Mouse (Mus musculus) limb, embryonic 15.5 days (tissue): ENCODE measurements around the gene Rnf183. TPM values are rescaled to one million over a fixed set of nuclear protein-coding genes. Genes with fewer than 3 reads are reported as not detected.

Experiments
- ATAC-seq: fragments of 200-750 bp; cut with Nextera tagmentation; 2 replicates; pipeline ENCODE4 v1.8.0; 2017; ENCODE audit warnings: low read depth, moderate TSS enrichment; ENCODE audit not compliant: insufficient number of reproducible peaks, low FRiP score, low TSS enrichment
- H3K27ac ChIP-seq: fragments of 300-500 bp; sonication (generic); 2 replicates; pipeline ENCODE4 v1.5.1; 2015; ENCODE audit warnings: moderate library complexity, mild to moderate bottlenecking, inconsistent platforms
- H3K27me3 ChIP-seq: fragments of 300-500 bp; sonication (generic); 2 replicates; pipeline ENCODE4 v1.6.1; 2015; ENCODE audit warnings: inconsistent platforms
- H3K36me3 ChIP-seq: fragments of 300-500 bp; sonication (generic); 2 replicates; pipeline ENCODE4 v1.6.1; 2015; ENCODE audit warnings: inconsistent platforms
- H3K4me1 ChIP-seq: fragments of 300-500 bp; sonication (generic); 2 replicates; pipeline ENCODE4 v1.6.1; 2015; ENCODE audit warnings: inconsistent platforms
- H3K4me2 ChIP-seq: fragments of 300-500 bp; sonication (generic); 2 replicates; pipeline ENCODE4 v1.6.1; 2015; ENCODE audit warnings: mild to moderate bottlenecking, inconsistent platforms
- H3K4me3 ChIP-seq: fragments of 300-500 bp; sonication (generic); 2 replicates; pipeline ENCODE4 v1.5.1; 2015; ENCODE audit warnings: mild to moderate bottlenecking, inconsistent platforms
- H3K9ac ChIP-seq: fragments of 300-500 bp; sonication (generic); 2 replicates; pipeline ENCODE4 v1.6.1; 2015; ENCODE audit warnings: inconsistent platforms
- H3K9me3 ChIP-seq: fragments of 300-500 bp; sonication (generic); 2 replicates; pipeline ENCODE4 v1.6.1; 2016; ENCODE audit warnings: inconsistent platforms
- WGBS: fragments of 180-500 bp; shearing (Covaris S2); methylation state at CpG from one replicate; pipeline ENCODE4 v1.1.7; 2015; 5-methylcytosine and 5-hydroxymethylcytosine counted together
- polyA plus RNA-seq: library from polyadenylated mRNA; unstranded; fragments of >200 nt; fragmentation: Nextera tagmentation; extraction: Ambion mirVana; gene quantifications from 2 replicates; pipeline ENCODE4 v1.2.1, GENCODE M21; 2015

Gene Rnf183
- polyA plus RNA-seq, 1 experiment from 2014 or later, result not detected

GRCm38 (mm10) chr4:62460348-62460747, 25.3 kb upstream of the Rnf183 start:
- no peaks in the 10 kb centered on the region for H3K27me3 ChIP-seq
- no peak for ATAC-seq
- H3K4me2 ChIP-seq, result no peak overlapping the region
- no peaks in the 10 kb centered on the region for H3K9me3 ChIP-seq
- WGBS, result 91% methylated on average over 8 of the region's 8 CpGs
- no peak overlapping the region for H3K4me3 ChIP-seq
- 0 out of 2 replicates have a peak, but pooled peaks cover 5% of the 10 kb centered on the region for H3K4me1 ChIP-seq
- H3K36me3 ChIP-seq, result 0 out of 2 replicates have a peak, but pooled peaks cover 4% of the 10 kb centered on the region
- H3K9ac ChIP-seq, result no peak overlapping the region
- no peak overlapping the region for H3K27ac ChIP-seq

GRCm38 (mm10) chr4:62459081-62459480, 24.0 kb upstream of the Rnf183 start:
- no peak overlapping the region for H3K9ac ChIP-seq
- no peaks in the 10 kb centered on the region for H3K9me3 ChIP-seq
- no peak overlapping the region for H3K27ac ChIP-seq
- WGBS, result 45% methylated on average over 3 of the region's 3 CpGs
- H3K36me3 ChIP-seq, result 0 out of 2 replicates have a peak, but pooled peaks cover 4% of the 10 kb centered on the region
- no peak for ATAC-seq
- no peaks in the 10 kb centered on the region for H3K27me3 ChIP-seq
- 0 out of 2 replicates have a peak, but pooled peaks cover 5% of the 10 kb centered on the region for H3K4me1 ChIP-seq
- H3K4me2 ChIP-seq, result no peak overlapping the region
- no peak overlapping the region for H3K4me3 ChIP-seq

GRCm38 (mm10) chr4:62454995-62455394, 19.9 kb upstream of the Rnf183 start:
- H3K27ac ChIP-seq, result no peak overlapping the region
- no peaks in the 10 kb centered on the region for H3K9me3 ChIP-seq
- ATAC-seq, result no peak
- H3K4me3 ChIP-seq, result no peak overlapping the region
- H3K4me2 ChIP-seq, result no peak overlapping the region
- H3K36me3 ChIP-seq, result no peaks in the 10 kb centered on the region
- no peaks in the 10 kb centered on the region for H3K27me3 ChIP-seq
- H3K4me1 ChIP-seq, result 0 out of 2 replicates have a peak, but pooled peaks cover 5% of the 10 kb centered on the region
- H3K9ac ChIP-seq, result no peak overlapping the region
- WGBS, result 49% methylated on average over 5 of the region's 5 CpGs

- Histone ChIP-seq H3K9ac (no peak overlapping the region), H3K27me3 (no peaks in the 10 kb centered on the region), H3K9me3 (no peaks in the 10 kb centered on the region), H3K4me1 (no peaks in the 10 kb centered on the region), H3K36me3 (no peaks in the 10 kb centered on the region), H3K27ac (no peak overlapping the region), H3K4me3 (no peak overlapping the region), H3K4me2 (no peak overlapping the region)
- no peak for ATAC-seq
- WGBS, result 49% methylated on average over 4 of the region's 4 CpGs
These were observed 5.9 kb upstream of the Rnf183 start for GRCm38 (mm10) chr4:62440986-62441385.

- Histone ChIP-seq H3K4me3 (no peak overlapping the region), H3K4me1 (no peaks in the 10 kb centered on the region), H3K27ac (no peak overlapping the region), H3K27me3 (no peaks in the 10 kb centered on the region), H3K36me3 (no peaks in the 10 kb centered on the region), H3K9me3 (no peaks in the 10 kb centered on the region), H3K4me2 (no peak overlapping the region), H3K9ac (no peak overlapping the region)
- WGBS, result 75% methylated on average over 4 of the region's 4 CpGs
- ATAC-seq, result no peak
These were observed 5.5 kb upstream of the Rnf183 start for GRCm38 (mm10) chr4:62440544-62440943.

GRCm38 (mm10) chr4:62439793-62440192, 4.7 kb upstream of the Rnf183 start:
- Histone ChIP-seq H3K36me3 (no peaks in the 10 kb centered on the region), H3K27me3 (no peaks in the 10 kb centered on the region), H3K9me3 (no peaks in the 10 kb centered on the region), H3K4me1 (no peaks in the 10 kb centered on the region), H3K27ac (no peak overlapping the region), H3K4me3 (no peak overlapping the region), H3K4me2 (no peak overlapping the region), H3K9ac (no peak overlapping the region)
- WGBS, result 69% methylated on average over 4 of the region's 4 CpGs
- ATAC-seq, result no peak

GRCm38 (mm10) chr4:62437871-62438270, 2.8 kb upstream of the Rnf183 start:
- H3K9ac ChIP-seq, result no peak overlapping the region
- H3K4me1 ChIP-seq, result no peaks in the 10 kb centered on the region
- H3K4me2 ChIP-seq, result no peak overlapping the region
- 79% methylated on average over 7 of the region's 7 CpGs for WGBS
- H3K4me3 ChIP-seq, result no peak overlapping the region
- no peaks in the 10 kb centered on the region for H3K27me3 ChIP-seq
- H3K27ac ChIP-seq, result no peak overlapping the region
- H3K9me3 ChIP-seq, result no peaks in the 10 kb centered on the region
- no peaks in the 10 kb centered on the region for H3K36me3 ChIP-seq
- no peak for ATAC-seq

GRCm38 (mm10) chr4:62437256-62437778, 2.3 kb upstream of the Rnf183 start:
- no peak overlapping the region for H3K4me3 ChIP-seq
- H3K9ac ChIP-seq, result no peak overlapping the region
- ATAC-seq, result no peak
- H3K4me2 ChIP-seq, result no peak overlapping the region
- H3K9me3 ChIP-seq, result no peaks in the 10 kb centered on the region
- H3K27ac ChIP-seq, result no peak overlapping the region
- no peaks in the 10 kb centered on the region for H3K27me3 ChIP-seq
- no peaks in the 10 kb centered on the region for H3K4me1 ChIP-seq
- no peaks in the 10 kb centered on the region for H3K36me3 ChIP-seq
- 87% methylated on average over 3 of the region's 3 CpGs for whole genome bisulfite sequencing

- Histone ChIP-seq H3K9ac (no peak overlapping the region), H3K36me3 (no peaks in the 10 kb centered on the region), H3K4me3 (no peak overlapping the region), H3K27me3 (no peaks in the 10 kb centered on the region), H3K27ac (no peak overlapping the region), H3K9me3 (no peaks in the 10 kb centered on the region), H3K4me2 (no peak overlapping the region), H3K4me1 (no peaks in the 10 kb centered on the region)
- ATAC-seq, result no peak
- WGBS, result 65% methylated on average over 7 of the region's 7 CpGs
These were observed 847 bp downstream of the Rnf183 start for GRCm38 (mm10) chr4:62433939-62434870.

- Histone ChIP-seq H3K4me1 (no peaks in the 10 kb centered on the region; the same call in 1 of the 2 replicates), H3K36me3 (0 out of 2 replicates have a peak, but pooled peaks cover under 1% of the 10 kb centered on the region), H3K9me3 (no peaks in the 10 kb centered on the region), H3K4me2 (no peak overlapping the region), H3K27ac (no peak overlapping the region), H3K27me3 (no peaks in the 10 kb centered on the region), H3K9ac (no peak overlapping the region), H3K4me3 (no peak overlapping the region)
- no peak for ATAC-seq
- WGBS, result 80% methylated on average over 4 of the region's 4 CpGs
These were observed 3.5 kb downstream of the Rnf183 start for GRCm38 (mm10) chr4:62431522-62431921.

- Histone ChIP-seq H3K4me1 (no peaks in the 10 kb centered on the region; the same call in 1 of the 2 replicates), H3K4me3 (no peak overlapping the region), H3K36me3 (peaks cover 8% of the 10 kb centered on the region), H3K27ac (no peak overlapping the region), H3K27me3 (no peaks in the 10 kb centered on the region), H3K9ac (no peak overlapping the region), H3K4me2 (no peak overlapping the region), H3K9me3 (no peaks in the 10 kb centered on the region)
- ATAC-seq, result no peak
These were observed 4.4 kb downstream of the Rnf183 start for GRCm38 (mm10) chr4:62430678-62431077.

GRCm38 (mm10) chr4:62429616-62430015, 5.4 kb downstream of the Rnf183 start:
- Histone ChIP-seq H3K9ac (no peak overlapping the region), H3K36me3 (peaks cover 19% of the 10 kb centered on the region), H3K4me1 (no peaks in the 10 kb centered on the region; the same call in 1 of the 2 replicates), H3K4me2 (no peak overlapping the region), H3K9me3 (no peaks in the 10 kb centered on the region), H3K27me3 (no peaks in the 10 kb centered on the region), H3K27ac (no peak overlapping the region), H3K4me3 (no peak overlapping the region)
- no peak for ATAC-seq
- WGBS, result 81% methylated on average over 9 of the region's 9 CpGs
